Mouse (Mus musculus): Measurements from ENCODE around the gene Rnase2a.
"Not testable (repeated sequence)": the region's sequence is repeated elsewhere in the genome, so short reads cannot be mapped to it uniquely, and the experiment has no call there.

DNA sequence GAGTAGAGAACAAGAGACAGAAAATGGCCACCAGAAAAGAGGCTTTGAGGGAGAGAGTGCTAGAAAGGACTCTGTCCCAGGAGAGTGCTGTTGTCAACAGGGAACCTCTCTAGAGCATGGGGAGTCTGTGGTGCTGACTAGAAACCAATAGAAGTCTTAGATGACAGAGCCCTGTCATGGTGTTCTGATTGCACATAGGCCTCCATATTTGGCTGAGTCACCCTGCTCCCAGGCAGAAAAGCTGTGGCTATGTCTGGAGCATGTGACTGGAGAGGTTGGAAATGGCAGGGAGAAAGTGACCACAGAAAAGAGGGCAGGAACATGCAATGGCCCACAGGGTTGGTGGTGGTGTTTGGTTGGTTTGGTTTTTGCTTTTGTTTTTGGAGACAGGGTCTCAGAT is 3.7 kb downstream of the Rnase2a start:
- not testable (repeated sequence) for TF ChIP-seq ZNF384 (IDR thresholded peaks at IDR 0.05; ENCODE audit: low read depth, low read length); MAFK (IDR thresholded peaks at IDR 0.05; ENCODE audit: insufficient read depth, low read depth, low read length); HCFC1 (IDR thresholded peaks at IDR 0.05; ENCODE audit: borderline replicate concordance, insufficient read depth, low read length)
